In genomic region chr10:59821334-59822066, GRCm38 (mm10) we compare ENCODE assay signal across 26 mouse cellular contexts. TPM values are rescaled to one million over a fixed set of nuclear protein-coding genes. Genes with fewer than 3 reads are reported as not detected.
DNase-seq lines count a peak whose midpoint lies in the region; ATAC-seq and TF ChIP-seq lines count a peak whose summit lies in the region.
"Had no signal": no experiment of that assay in that cellular context is flagged by ENCODE, and none has a peak within 500 bp of the region (broad histone marks: within the 10 kb centered on the region; RNA-seq: fewer than 3 reads in every experiment).

No protein-coding gene starts in this region.

- H3K9me3 ChIP-seq in hindbrain, embryonic 11.5 days (ENCODE audit: control insufficient read depth, low read length) = no peaks in the 10 kb centered on the region
- no peaks in the 10 kb centered on the region for H3K9me3 ChIP-seq in hindbrain, embryonic 16.5 days (ENCODE audit: control insufficient read depth, low read length)
- H3K9me3 ChIP-seq in lung, embryonic 16.5 days (ENCODE audit: control insufficient read depth, low read length) = no peaks in the 10 kb centered on the region
- no peaks in the 10 kb centered on the region for H3K9me3 ChIP-seq in stomach, postnatal 0 days (ENCODE audit: control insufficient read depth, low read length)
- H3K9me3 ChIP-seq: embryonic facial prominence, embryonic 12.5 days; forebrain, embryonic 10.5 days; heart, embryonic 12.5 days; kidney, embryonic 15.5 days; limb, embryonic 13.5 days; liver, embryonic 12.5 days; midbrain, embryonic 12.5 days had no signal

- H3K27ac ChIP-seq in hindbrain, embryonic 11.5 days (ENCODE audit: low read depth, low read length) = no peak overlapping the region
- H3K27ac ChIP-seq in hindbrain, embryonic 16.5 days (ENCODE audit: low read depth, low read length) = no peak overlapping the region
- H3K27ac ChIP-seq in lung, embryonic 16.5 days (ENCODE audit: low read length) = no peak overlapping the region
- H3K27ac ChIP-seq in stomach, postnatal 0 days (replicated peaks) = no peak overlapping the region
- H3K27ac ChIP-seq: embryonic facial prominence, embryonic 12.5 days; gastrocnemius, adult 2 months; kidney, embryonic 15.5 days; limb, embryonic 13.5 days; liver, embryonic 12.5 days; midbrain, embryonic 12.5 days had no signal

- no peak for TF ChIP-seq CTCF in stomach, postnatal 0 days (IDR thresholded peaks at IDR 0.05; ENCODE audit: low read depth)

- 86% methylated on average over 7 of the region's 7 CpGs for WGBS in hindbrain, embryonic 11.5 days
- whole genome bisulfite sequencing in hindbrain, embryonic 16.5 days = 92% methylated on average over 7 of the region's 7 CpGs
- WGBS in lung, embryonic 16.5 days = 86% methylated on average over 7 of the region's 7 CpGs
- 88% methylated on average over 7 of the region's 7 CpGs for WGBS in stomach, postnatal 0 days

- no peak overlapping the region for H3K4me3 ChIP-seq in hindbrain, embryonic 11.5 days (ENCODE audit: low read depth, low read length)
- H3K4me3 ChIP-seq in hindbrain, embryonic 16.5 days (ENCODE audit: low read length) = no peak overlapping the region
- H3K4me3 ChIP-seq in lung, embryonic 16.5 days (ENCODE audit: low read length) = no peak overlapping the region
- no peak overlapping the region for H3K4me3 ChIP-seq in stomach, postnatal 0 days (ENCODE audit: low read depth, low read length)
- H3K4me3 ChIP-seq: embryonic facial prominence, embryonic 12.5 days; forebrain, embryonic 10.5 days; gastrocnemius, adult 2 months; heart, embryonic 12.5 days; kidney, embryonic 15.5 days; limb, embryonic 13.5 days; liver, embryonic 12.5 days; midbrain, embryonic 12.5 days had no signal

- no peaks in the 10 kb centered on the region for H3K4me1 ChIP-seq in hindbrain, embryonic 11.5 days (replicated peaks; ENCODE audit: control insufficient read depth, insufficient read depth, low read length)
- H3K4me1 ChIP-seq in hindbrain, embryonic 16.5 days (ENCODE audit: control insufficient read depth, insufficient read depth, low read depth, low read length) = no peaks in the 10 kb centered on the region
- H3K4me1 ChIP-seq in lung, embryonic 16.5 days (replicated peaks; ENCODE audit: control insufficient read depth, insufficient read depth, low read length) = no peaks in the 10 kb centered on the region
- no peaks in the 10 kb centered on the region for H3K4me1 ChIP-seq in stomach, postnatal 0 days (replicated peaks; ENCODE audit: control insufficient read depth, insufficient read depth)
- H3K4me1 ChIP-seq: midbrain, embryonic 12.5 days had no signal

- DNase-seq in hindbrain, embryonic 11.5 days (ENCODE audit: low spot score) = no peak
- no peak for DNase-seq in lung, postnatal 4 days
- peak; percentile 18 for DNase-seq in ES-CJ7 (ENCODE audit: low read depth, low spot score)
- DNase-seq in stomach, postnatal 0 days (ENCODE audit: low spot score) = peak; percentile 27
- no peak for DNase-seq in retina, postnatal 1 day
- DNase-seq: adrenal gland, postnatal 25 days; cerebellum, adult 11-12 months; cerebellum, adult 9-11 months; gastrocnemius, adult 2 months; gastrocnemius, postnatal 36 days; heart, adult 18-20 months; heart, postnatal 4 days; kidney, adult 18-20 months; kidney, postnatal 25 days; lung, postnatal 14 days; right cerebral cortex, postnatal 14 days had no signal

- 0 out of 2 replicates have a peak, but pooled peaks have one; percentile 30 for ATAC-seq in hindbrain, embryonic 11.5 days (ENCODE audit: low FRiP score)
- no peak for ATAC-seq in hindbrain, embryonic 16.5 days
- peak; percentile 56; the same call in 1 of the 2 replicates for ATAC-seq in lung, embryonic 16.5 days (ENCODE audit: low read depth)
- ATAC-seq in stomach, postnatal 0 days (ENCODE audit: low FRiP score, low TSS enrichment) = 0 out of 2 replicates have a peak, but pooled peaks have one; percentile 39
- ATAC-seq: forebrain, embryonic 16.5 days; liver, embryonic 12.5 days had no signal

- no peak overlapping the region for H3K4me2 ChIP-seq in hindbrain, embryonic 11.5 days (replicated peaks; ENCODE audit: low read depth, low read length)
- no peak overlapping the region for H3K4me2 ChIP-seq in hindbrain, embryonic 16.5 days (ENCODE audit: low read length)
- no peak overlapping the region for H3K4me2 ChIP-seq in lung, embryonic 16.5 days (ENCODE audit: low read depth, low read length)
- no peak overlapping the region for H3K4me2 ChIP-seq in stomach, postnatal 0 days (replicated peaks; ENCODE audit: low read depth)
- H3K4me2 ChIP-seq: embryonic facial prominence, embryonic 12.5 days; heart, embryonic 12.5 days; kidney, embryonic 15.5 days; limb, embryonic 13.5 days; liver, embryonic 12.5 days; midbrain, embryonic 12.5 days had no signal

- H3K9ac ChIP-seq in hindbrain, embryonic 11.5 days (ENCODE audit: low read depth, low read length) = no peak overlapping the region
- H3K9ac ChIP-seq in hindbrain, embryonic 16.5 days (ENCODE audit: low read depth, low read length) = no peak overlapping the region
- no peak overlapping the region for H3K9ac ChIP-seq in lung, embryonic 16.5 days (ENCODE audit: low read length)
- H3K9ac ChIP-seq in stomach, postnatal 0 days (ENCODE audit: low read length) = no peak overlapping the region
- H3K9ac ChIP-seq: embryonic facial prominence, embryonic 12.5 days; heart, embryonic 12.5 days; kidney, embryonic 15.5 days; limb, embryonic 13.5 days; liver, embryonic 12.5 days; midbrain, embryonic 12.5 days had no signal

- TF ChIP-seq EP300 in stomach, postnatal 0 days (optimal IDR thresholded peaks at IDR 0.05) = no peak

- H3K27me3 ChIP-seq in hindbrain, embryonic 11.5 days (ENCODE audit: control insufficient read depth, insufficient read depth, low read length) = no peaks in the 10 kb centered on the region
- no peaks in the 10 kb centered on the region for H3K27me3 ChIP-seq in hindbrain, embryonic 16.5 days (replicated peaks; ENCODE audit: control insufficient read depth, insufficient read depth, low read length)
- H3K27me3 ChIP-seq in lung, embryonic 16.5 days (ENCODE audit: control insufficient read depth, insufficient read depth, low read depth, low read length) = no peaks in the 10 kb centered on the region
- no peaks in the 10 kb centered on the region for H3K27me3 ChIP-seq in stomach, postnatal 0 days (ENCODE audit: control insufficient read depth, insufficient read depth, low read length)
- H3K27me3 ChIP-seq: embryonic facial prominence, embryonic 12.5 days; heart, embryonic 12.5 days; kidney, embryonic 15.5 days; limb, embryonic 13.5 days; liver, embryonic 12.5 days; midbrain, embryonic 12.5 days had no signal

- H3K36me3 ChIP-seq in hindbrain, embryonic 11.5 days (ENCODE audit: control insufficient read depth, insufficient read depth, low read length) = no peaks in the 10 kb centered on the region
- H3K36me3 ChIP-seq in hindbrain, embryonic 16.5 days (ENCODE audit: control insufficient read depth, insufficient read depth, low read length) = no peaks in the 10 kb centered on the region
- no peaks in the 10 kb centered on the region for H3K36me3 ChIP-seq in lung, embryonic 16.5 days (ENCODE audit: control insufficient read depth, insufficient read depth, low read length)
- H3K36me3 ChIP-seq in stomach, postnatal 0 days (ENCODE audit: control insufficient read depth, insufficient read depth, low read length) = no peaks in the 10 kb centered on the region
- H3K36me3 ChIP-seq: embryonic facial prominence, embryonic 12.5 days; forebrain, embryonic 10.5 days; heart, embryonic 12.5 days; kidney, embryonic 15.5 days; limb, embryonic 13.5 days; liver, embryonic 12.5 days; midbrain, embryonic 12.5 days had no signal

RNA-seq across cellular contexts. Expression of gene Dnajb12, which starts 57.9 kb away (rescaled TPM):
- polyA plus RNA-seq in hindbrain, embryonic 11.5 days (2014; fragmentation: Nextera tagmentation; extraction: Ambion mirVana) = 22.0 and 22.6 TPM in 2 replicates
- polyA plus RNA-seq in hindbrain, embryonic 16.5 days (2015; fragmentation: Nextera tagmentation; extraction: Ambion mirVana) = 20.6 and 23.7 TPM in 2 replicates
- 24.2 and 27.1 TPM in 2 replicates for polyA plus RNA-seq in lung, embryonic 16.5 days (2015; fragmentation: Nextera tagmentation; extraction: Ambion mirVana)
- polyA plus RNA-seq in stomach, postnatal 0 days (2015; fragmentation: Nextera tagmentation; extraction: Ambion mirVana) = 17.4 and 19.0 TPM in 2 replicates

Comparison
In these comparisons a context has a peak if more than half of its experiments do, and no peak if none do; other contexts are left out.
1. DNase-seq: peak in ES-CJ7 (single experiment) and stomach, postnatal 0 days (single experiment); none in hindbrain, embryonic 11.5 days (single experiment), lung, postnatal 4 days (0 of 2) and retina, postnatal 1 day (single experiment).